Mouse (Mus musculus) R1 (cell line): ENCODE data around the gene Aggf1.

Experiments
- DNase-seq: peaks from one replicate; pipeline ENCODE4 v3.0.0-alpha.2; 2018; ENCODE audit warnings: low read depth, low spot score

The Aggf1 gene

DNA sequence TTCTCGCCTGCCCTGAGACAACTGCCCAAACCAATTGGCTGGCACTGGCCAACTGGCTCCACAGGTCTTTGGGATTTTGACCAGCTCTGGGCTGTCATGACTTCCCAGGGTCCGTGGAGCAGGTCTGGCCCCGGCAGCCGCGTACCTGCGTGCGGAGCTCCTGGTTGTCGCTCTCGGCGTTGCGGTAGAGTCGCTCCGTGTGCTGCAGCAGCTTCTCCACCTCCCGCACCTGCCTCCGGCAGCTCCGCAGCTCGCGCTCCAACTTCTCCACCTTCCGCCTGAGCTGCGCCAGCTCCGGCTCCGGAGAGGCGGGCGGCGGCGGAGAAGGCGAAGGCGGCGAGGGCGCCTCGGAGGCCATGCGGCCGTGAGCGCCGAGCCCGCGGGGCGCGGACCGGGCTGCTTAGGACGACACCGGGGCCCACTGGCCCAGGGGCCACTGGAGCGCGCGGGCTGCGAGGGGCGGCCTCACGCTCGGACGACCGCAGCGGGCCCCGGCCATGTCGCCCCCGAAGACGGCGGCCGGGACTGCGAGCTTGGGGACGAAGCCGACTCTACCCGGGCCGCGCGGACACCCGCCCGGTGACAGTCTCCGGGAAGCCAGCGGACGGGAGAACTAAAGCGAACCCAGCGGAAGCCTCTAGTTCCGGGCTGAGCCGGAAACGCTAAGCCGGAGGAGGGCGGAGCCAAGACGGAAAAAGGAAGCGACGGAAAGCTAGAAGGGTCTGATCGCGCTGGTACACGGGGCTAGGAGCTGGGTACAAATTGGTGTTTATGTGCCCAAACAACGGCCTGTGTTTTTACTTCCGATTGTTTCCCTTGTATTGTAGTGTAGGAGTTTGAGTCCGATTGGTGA is at the start of gene Aggf1:
Gene Aggf1 (minus strand): TSS at position 652 of the 853 bp plus-strand sequence.
- DNase-seq = peak; percentile 95

DNA sequence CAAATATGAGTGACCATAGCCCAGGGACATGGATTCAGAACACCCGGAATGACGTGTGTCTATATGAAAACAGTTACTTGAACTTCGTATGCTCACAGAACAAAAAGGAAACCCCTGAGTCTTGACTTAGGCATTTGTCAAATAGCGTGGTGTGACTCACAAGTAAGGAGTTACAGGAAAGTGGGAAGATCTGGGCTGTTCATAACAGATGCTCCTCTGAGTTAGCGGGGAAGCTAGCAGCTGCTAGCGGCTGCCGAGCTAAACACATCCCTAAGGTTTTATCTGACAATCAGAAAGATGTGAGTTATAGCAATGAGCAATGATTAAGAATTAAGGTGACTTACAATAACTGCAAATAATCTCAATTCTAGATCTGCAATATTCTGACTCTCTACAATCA is 49.8 kb upstream of the Aggf1 start:
- no peak for DNase-seq

DNA sequence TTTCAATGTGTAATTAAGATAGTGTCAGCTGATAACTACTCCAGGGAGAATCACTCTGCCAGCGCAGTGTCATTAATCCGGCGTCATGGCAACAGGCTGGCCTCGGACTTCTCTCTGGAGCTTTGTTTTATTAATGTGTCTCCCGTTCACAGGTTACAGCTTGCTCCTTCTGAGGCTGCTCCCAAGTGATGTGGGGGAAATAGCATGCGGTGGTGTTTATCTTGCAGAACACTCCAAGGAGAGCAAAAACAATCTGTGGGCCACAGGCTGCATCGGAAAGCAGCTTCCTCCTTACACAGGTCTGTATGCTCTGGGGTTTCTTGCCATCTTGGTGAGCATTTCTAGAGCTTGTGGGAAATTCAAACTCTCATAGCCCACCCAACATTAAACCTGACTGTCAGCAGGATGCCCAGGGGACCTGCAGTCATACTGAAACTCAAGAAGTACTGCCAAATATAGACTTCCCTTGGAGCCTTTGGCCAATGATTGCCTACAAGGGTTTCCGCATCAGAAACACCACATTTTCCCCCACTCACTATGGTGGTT is 44.1 kb upstream of the Aggf1 start:
- DNase-seq = peak; percentile 34

DNA sequence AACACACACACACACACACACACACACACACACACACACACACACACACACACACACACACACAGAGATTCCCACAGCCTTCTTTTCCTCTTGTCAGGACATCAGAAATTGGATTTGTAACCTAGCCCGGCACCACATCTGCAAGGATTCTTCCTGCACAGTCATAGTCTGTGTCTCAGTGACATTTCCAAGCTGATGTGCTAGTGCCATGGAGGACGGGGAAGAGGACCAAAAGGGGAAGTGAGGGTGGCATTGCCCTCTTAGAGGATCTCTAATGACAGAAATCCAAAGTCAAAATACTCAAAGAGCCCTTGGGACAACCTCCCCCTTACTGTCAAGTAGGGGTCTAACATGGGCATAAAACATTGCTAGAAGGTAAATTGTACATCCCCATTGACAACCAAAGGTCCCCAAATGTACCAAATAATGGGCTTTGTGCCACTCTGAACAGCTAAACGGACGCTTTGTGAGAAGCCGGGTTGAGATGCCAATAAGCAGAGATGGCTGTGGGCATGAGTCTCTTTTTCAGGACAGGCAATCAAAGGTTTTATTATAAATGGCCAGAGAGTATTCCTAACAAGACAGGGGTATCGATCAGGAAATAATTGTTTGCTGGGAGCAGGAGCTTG is 43.5 kb upstream of the Aggf1 start:
- no peak for DNase-seq

DNA sequence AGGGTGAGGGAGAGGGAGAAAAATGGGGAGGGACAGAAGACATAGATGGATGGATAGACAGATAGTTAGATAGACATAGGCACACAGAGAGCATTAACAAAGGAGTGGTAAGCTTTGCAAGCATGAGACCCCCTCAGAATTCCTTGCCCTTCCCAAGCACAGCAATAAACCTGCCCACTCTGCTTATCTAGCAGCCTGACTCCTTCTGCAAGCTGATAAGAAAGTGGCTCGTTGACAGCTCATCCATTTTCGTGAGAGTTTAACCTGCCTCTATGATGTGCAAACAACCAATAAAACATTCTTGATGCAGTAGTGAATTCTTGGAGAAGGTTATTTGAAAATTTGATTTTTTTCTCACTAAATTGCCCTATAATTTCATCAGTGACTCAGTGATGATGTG is 37.1 kb upstream of the Aggf1 start:
- no peak for DNase-seq

DNA sequence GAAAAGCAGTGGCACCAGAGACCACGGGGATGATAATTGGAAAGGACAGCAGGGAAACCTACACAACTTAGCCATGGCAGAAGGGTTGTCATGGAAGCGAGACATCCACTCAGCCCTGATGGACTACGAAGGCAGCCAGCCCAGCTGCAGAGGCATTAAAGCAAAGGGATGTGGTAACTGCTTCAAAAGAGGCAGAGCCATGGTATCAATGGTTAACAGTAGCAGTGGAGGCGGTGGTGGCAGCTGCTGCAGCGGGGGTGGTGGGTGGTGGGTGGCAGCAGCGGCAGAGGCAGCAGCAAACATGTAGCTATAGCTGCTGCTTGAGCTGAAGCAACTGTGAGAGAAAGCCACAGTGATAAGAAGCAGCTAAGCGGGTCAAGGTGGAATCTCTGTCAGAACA is 18.1 kb upstream of the Aggf1 start:
- DNase-seq = no peak

DNA sequence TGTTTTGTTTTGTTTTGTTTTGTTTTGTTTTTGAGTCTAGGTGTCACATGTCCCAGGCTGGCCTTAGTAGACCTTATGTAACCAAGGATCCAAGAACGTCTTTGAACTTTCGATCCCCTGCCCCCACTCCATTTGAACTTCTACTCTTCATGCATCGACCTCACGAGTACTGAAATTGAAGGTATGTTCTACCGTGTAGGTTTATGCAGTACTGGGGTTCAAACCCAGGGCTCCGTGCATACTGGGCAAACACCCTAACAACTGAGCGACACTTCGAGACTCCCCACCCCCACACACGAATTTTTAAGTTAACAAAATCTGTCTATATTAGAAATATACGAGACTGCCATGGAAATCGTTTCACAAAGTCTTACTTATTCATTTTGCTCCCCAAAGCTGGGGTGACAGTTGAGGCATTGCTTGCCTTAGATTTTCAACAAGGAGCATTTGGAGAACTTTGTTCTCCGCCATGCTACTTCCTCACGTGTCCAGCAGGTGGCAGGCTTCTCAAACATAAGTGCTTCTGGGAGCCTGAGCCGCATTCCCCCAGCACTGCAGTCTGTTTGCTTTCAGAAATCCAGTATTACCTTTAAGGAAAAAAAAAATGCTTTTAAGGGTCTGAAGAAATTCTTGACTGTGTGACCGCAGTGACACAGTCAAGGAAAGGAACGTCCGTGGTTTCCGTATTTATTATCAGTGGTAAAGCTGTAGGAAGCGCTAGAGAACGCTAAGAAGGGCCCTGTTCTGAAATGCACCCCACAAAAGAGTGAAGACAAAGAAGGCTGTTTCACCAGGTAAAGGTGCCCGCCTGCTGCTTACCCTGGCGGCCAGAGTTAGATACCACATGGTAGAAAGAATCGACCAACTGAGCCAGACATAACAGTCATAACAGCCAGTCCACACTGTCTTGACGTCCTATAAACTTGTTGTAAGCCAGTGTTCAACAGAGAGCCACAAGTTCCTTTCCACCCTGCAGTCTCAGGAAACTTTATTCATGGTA is 15.0 kb upstream of the Aggf1 start:
- DNase-seq = peak; percentile 81

DNA sequence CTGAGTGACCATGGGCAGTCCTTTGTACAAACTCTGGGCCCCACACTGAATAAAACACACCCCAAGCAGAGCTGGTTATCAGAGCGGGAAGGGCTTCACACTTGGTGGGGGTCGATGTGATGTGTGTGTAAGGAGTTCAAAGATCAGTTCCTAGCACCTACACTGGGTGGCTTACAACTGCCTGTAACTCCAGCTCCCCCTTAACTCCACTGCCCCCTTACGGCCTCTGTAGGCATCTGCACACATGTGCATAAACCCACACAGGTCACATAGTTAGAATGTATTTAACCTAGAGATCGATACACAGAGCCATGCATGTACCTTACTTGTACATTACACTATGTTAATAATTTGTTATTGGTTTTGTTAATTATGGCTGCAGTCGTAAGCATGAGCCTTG is 13.1 kb upstream of the Aggf1 start:
- DNase-seq = peak; percentile 87

DNA sequence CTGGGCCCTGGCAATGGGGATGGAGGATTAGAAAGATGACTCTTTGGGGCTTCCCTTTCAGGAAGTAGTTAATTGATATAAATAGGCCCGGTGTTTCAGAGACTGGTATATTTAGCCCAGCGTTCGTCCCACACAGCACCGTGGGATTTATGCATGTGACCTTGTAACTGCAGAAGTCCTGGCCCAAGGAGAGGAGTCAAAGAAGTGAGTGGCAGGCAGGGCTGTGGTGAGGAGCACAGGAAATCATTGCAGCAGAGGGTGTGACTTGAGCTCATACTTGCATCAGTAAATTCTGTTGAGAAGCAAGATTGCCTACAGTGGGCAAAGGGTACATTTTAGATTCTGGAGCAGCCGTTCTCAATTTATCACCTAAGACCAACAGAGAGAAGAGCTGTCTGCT is 7.3 kb upstream of the Aggf1 start:
- no peak for DNase-seq

DNA sequence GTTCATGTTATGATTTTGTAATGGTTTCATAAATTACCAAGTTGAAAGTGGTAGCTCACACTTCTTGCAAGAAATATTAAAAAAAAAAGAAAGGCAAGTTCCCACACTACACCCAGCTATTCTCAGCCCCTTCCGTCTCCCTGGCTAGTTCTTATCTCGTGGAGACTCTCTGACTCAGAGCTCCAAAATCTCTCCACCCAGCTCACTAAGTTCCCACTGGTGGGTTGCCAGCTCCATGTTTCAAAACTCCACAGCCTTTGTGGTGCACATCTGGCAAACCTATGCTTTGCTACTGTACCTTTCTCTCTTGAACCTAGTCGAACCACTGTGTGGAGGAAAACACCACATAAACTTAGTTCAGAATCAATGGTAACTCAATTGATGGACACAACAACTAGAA is 3.5 kb upstream of the Aggf1 start:
- no peak for DNase-seq

DNA sequence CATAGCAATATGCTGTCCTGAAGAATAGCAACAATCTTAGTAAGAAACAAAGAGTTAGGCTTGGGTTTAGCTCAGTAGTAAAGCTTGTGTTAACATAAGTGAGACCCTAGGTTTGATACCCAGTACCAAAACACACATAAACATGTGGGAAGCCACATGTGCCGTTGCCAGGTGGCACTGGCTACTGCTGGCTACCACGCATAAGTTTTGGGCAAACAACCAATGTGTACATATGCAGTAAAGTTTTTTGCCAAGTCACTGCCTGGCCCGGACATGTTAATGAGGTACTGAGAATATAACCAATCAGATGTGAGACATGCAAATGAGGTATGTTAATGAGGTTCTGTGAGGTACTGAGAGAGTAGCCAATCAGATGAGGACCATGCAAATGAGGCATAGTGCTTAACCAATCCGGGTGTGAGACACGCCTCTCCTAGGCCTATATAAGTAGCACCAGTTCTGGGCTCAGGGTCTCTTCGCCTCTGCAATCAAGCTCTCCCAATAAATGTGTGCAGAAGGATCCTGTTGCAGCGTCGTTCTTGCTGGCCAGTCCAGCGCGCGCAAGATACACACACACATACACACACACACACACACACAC is 1.6 kb upstream of the Aggf1 start:
- DNase-seq = peak; percentile 62

DNA sequence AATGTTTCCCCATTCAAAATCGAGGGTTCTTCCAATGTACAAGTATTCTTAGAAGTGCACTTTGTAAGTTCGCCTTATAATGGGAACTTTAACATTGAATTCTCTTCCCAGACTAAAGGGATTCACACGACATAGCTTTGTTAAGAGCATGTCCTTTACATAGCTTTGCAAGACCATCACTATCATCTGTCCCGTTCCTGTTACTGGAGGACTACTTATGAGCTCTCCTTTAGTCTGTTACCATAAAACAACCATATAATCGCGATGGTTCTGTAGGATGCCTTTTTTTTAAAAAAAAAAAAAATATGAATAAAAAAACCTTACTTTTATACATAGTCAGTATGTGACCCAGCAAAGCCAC is 382 bp upstream of the Aggf1 start:
- no peak for DNase-seq

DNA sequence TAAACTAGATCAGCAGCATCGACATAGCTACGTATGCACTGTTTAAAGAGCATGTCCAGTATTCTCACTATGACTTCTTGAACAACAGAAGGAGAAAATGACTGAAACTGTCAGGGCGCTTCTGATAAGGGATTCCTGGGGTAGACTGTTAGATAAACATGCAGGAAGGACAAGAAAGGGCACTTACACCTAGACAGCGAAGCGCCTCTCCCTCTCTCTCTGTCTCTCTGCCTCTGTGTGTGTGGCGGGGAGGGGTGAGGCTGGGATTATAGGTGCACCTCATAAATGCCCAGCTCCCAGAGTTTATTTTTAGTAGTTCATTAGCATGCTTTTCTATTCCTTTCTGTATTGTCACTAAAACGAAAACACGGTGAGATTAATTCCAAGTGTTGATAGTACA is 8.8 kb downstream of the Aggf1 start:
- DNase-seq = no peak

DNA sequence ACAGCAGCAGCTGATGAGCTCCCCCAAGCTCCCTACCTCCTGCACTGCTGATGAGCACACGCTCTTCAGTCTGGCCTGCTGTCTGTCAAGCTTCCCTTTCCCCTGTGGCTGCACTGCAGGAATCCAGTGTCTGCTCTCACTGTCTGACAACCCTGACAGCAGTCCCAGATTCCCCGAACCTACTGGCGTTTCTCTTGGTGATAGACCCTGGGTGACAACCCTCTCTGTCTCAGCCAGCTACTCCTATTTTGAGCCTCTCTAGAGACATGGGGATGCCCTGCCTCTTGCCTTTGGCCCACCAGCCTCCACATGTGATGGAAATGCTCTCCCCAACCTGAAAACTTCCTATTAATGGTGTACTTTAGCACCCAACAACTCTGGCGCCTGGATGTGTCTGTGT is 11.7 kb downstream of the Aggf1 start:
- DNase-seq = no peak

DNA sequence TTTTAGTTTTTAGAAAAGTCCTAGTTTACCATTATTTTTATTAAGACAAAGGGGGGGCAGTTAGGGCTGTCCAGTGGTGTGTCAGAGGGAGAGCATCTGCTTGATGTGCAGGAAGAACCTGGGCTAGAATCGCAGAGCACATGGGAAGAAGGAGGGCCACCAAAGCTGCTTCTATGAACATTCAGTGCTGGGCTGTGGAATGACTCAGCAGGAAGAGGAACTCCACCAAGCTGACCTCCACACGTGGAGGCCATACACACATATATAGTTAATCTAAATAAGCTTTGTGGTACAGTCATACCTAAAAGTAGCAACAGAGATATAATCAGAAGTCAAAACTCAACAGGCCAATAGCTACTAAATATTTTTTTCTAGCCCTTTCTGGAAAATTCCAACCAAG is 16.9 kb downstream of the Aggf1 start:
- DNase-seq = no peak

DNA sequence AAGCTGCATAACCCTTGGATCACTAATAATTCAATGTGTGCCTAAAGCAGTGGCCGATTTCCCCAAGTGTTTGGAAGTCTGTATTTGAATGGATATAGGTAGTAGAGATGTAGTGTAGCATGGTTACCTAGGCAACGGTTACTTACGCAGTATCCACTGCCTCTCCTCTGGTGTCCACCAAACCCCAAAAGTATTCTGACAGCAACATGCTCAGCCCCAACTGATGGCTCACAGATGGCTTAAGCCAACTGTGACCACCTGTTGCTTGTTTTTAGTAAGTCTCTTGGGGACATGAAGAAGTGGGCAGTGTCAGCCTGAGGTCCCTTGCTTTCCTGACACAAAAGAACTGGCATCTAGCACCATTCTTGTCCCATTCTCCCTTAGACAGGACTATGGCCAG is 26.7 kb downstream of the Aggf1 start:
- no peak for DNase-seq

DNA sequence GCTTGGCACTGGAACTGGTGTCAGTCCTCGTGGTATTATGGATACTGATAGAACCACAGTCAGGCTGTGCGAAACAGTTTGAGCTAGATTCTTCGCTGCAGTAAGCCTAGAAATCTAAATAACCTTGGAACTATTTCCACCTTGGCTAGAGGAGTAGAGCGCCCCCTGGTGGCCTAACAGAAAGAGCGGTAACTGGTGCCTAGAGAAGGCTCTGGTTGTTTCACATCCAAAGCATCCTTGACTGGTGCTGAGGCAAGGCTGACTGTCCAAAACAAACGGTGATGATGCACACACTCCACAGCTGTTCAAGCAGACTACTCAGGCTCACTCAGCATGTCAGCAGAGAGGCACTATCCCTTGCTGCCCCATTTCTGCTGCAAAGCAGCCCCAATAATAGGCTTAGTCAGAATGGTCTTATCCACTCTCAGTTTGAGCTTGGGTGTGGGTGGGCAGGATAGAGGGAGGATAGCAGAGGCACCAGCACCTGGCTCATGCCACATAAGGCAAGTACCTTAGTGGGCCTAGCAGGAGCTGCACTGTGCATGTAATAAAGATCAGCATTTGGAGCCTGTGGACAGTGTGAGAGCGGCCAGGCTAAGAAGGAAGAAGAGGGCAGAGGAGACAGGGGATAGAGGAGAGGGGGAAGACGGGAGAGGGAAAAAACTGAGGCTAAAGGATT is 28.0 kb downstream of the Aggf1 start:
- DNase-seq = peak; percentile 83

DNA sequence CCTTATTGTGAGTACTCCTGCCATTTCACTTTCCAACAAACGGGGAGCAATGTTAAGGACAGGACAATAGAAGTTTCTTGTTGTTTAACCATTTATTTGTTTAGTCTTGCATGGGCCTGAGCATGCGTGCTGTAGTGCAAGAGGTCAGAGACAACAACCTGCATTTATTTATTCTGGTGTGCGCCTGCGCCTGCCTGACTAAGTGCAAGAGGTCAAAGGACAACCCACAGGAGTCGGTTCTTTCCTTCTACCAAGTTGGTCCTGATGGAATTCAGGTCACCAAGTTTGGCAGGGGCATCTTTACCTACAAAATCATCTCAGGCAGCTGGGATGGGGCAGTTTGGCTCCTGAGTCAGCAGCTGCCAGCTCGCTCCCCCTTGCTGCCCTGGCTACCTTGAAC is 29.3 kb downstream of the Aggf1 start:
- no peak for DNase-seq

DNA sequence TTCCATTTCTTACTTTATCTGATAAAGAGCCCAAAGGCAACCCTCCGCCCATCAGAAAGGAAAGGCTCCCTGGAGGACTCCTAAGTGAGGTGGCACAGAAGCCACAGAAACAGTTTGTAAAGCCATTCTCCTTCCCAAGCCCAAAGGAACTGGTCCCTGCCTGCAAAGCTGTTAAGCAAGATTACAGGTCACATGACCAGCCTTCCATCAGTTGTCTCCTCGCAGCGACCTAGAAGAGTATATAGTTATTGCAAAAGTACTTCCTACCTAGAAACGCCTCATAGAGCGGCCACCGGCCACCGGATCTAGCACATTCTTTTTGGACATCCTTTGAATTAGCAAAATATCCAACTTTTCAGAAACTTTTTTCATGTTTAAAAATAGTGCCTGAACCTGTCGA is 31.7 kb downstream of the Aggf1 start:
- no peak for DNase-seq

DNA sequence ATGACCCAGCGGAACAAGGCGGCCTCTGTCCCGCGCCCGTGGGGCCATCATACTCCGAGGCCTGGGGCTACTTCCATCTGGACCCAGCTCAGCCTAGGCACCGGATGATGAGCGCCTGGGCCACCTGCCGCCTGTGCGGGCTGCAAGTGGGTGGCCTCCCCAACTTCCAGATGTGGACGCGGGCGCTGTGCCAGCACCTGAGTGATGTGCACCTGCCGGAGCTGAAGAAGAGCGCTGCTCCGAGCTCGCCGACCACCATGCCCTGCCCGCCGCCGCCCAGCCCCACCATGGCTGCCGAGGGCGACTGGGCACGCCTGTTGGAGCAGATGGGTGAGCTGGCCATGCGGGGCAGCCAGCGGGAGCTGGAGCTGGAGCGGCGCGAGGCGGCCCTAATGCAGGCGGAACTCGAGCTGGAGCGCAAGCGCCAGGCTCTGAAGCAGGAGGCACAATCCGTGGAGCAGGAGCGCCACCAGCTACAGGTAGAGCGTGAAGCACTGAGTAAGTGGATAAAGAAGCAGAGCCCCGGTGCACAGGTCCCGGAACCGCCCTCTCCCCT is 39.0 kb downstream of the Aggf1 start:
- DNase-seq = peak; percentile 70
